Mouse (Mus musculus) olfactory bulb, adult 2 months (tissue): ENCODE data around the gene Pmpca.

Experiments
- CTCF ChIP-seq: fragments of 200-500 bp; IDR thresholded peaks from 2 replicates; pipeline ENCODE4 v1.5.1; 2012; ENCODE audit warnings: low read depth, mild to moderate bottlenecking, low read length, moderate library complexity; ENCODE audit not compliant: insufficient read depth
- POLR2A ChIP-seq: fragments of 200-500 bp; IDR thresholded peaks from 2 replicates; pipeline ENCODE4 v1.6.1; 2012; ENCODE audit warnings: mild to moderate bottlenecking, low read depth, low read length, moderate library complexity; ENCODE audit not compliant: insufficient read depth

GRCm38 (mm10) chr2:26363481-26363880 is 25.7 kb upstream of the Pmpca start:
- TF ChIP-seq POLR2A = no peak
- no peak for TF ChIP-seq CTCF
